Mouse (Mus musculus): ENCODE measurements at regions not wholly inside any gene's neighbourhood (a gene's known extent, or its start where the extent isn't known, plus 50 kb on each side); places are given as distances from the start of the nearest gene placed in this dataset.
"Not testable (repeated sequence)": the region's sequence is repeated elsewhere in the genome, so short reads cannot be mapped to it uniquely, and the experiment has no call there.

GRCm38 (mm10) chr2:168402782-168403513, 121.4 kb upstream of the Kcng1 start:
- H3K9me3 ChIP-seq (replicated peaks; ENCODE audit: control insufficient read depth, insufficient read depth, low read length, poor library complexity, severe bottlenecking) = no peaks in the 10 kb centered on the region
- H3K27ac ChIP-seq (ENCODE audit: insufficient read depth, low read length) = no peak overlapping the region
- H3K36me3 ChIP-seq (ENCODE audit: control insufficient read depth, insufficient read depth, low read length, poor library complexity, severe bottlenecking) = no peaks in the 10 kb centered on the region
- H3K27me3 ChIP-seq (ENCODE audit: control insufficient read depth, insufficient read depth, low read length, poor library complexity, severe bottlenecking) = no peaks in the 10 kb centered on the region
- H3K9ac ChIP-seq (ENCODE audit: low read depth, poor library complexity, severe bottlenecking) = no peak overlapping the region
- TF ChIP-seq CTCF (IDR thresholded peaks at IDR 0.05; ENCODE audit: low read depth, low read length) = no peak
- TF ChIP-seq POLR2A (IDR thresholded peaks at IDR 0.05; ENCODE audit: insufficient read depth, low read length) = no peak
- TF ChIP-seq EP300 (IDR thresholded peaks at IDR 0.05; ENCODE audit: insufficient read depth, low read depth, low read length) = no peak
- no peaks in the 10 kb centered on the region for H3K4me1 ChIP-seq (ENCODE audit: control insufficient read depth, insufficient read depth, low read length)
- H3K4me3 ChIP-seq (ENCODE audit: low read depth, low read length) = no peak overlapping the region

- no peaks in the 10 kb centered on the region for H3K36me3 ChIP-seq (ENCODE audit: control insufficient read depth, insufficient read depth, low read length, poor library complexity, severe bottlenecking)
- no peak overlapping the region for H3K27ac ChIP-seq (ENCODE audit: insufficient read depth, low read length)
- no peak overlapping the region for H3K4me3 ChIP-seq (ENCODE audit: low read depth, low read length)
- no peaks in the 10 kb centered on the region for H3K27me3 ChIP-seq (ENCODE audit: control insufficient read depth, insufficient read depth, low read length, poor library complexity, severe bottlenecking)
- H3K4me1 ChIP-seq (ENCODE audit: control insufficient read depth, insufficient read depth, low read length) = no peaks in the 10 kb centered on the region
- no peak overlapping the region for H3K9ac ChIP-seq (ENCODE audit: low read depth, poor library complexity, severe bottlenecking)
- H3K9me3 ChIP-seq (replicated peaks; ENCODE audit: control insufficient read depth, insufficient read depth, low read length, poor library complexity, severe bottlenecking) = no peaks in the 10 kb centered on the region
- TF ChIP-seq CTCF (IDR thresholded peaks at IDR 0.05; ENCODE audit: low read depth, low read length) (no peak), POLR2A (IDR thresholded peaks at IDR 0.05; ENCODE audit: insufficient read depth, low read length) (no peak), EP300 (IDR thresholded peaks at IDR 0.05; ENCODE audit: insufficient read depth, low read depth, low read length) (no peak)
Measured at GRCm38 (mm10) chr2:168399088-168399709, 117.7 kb upstream of the Kcng1 start.

GRCm38 (mm10) chr2:168396316-168396715, 114.8 kb upstream of the Kcng1 start:
- no peak for TF ChIP-seq CTCF (IDR thresholded peaks at IDR 0.05; ENCODE audit: low read depth, low read length)
- TF ChIP-seq EP300 (IDR thresholded peaks at IDR 0.05; ENCODE audit: insufficient read depth, low read depth, low read length) = no peak

GRCm38 (mm10) chr2:168393341-168393740, 111.8 kb upstream of the Kcng1 start:
- no peaks in the 10 kb centered on the region for H3K4me1 ChIP-seq (ENCODE audit: control insufficient read depth, insufficient read depth, low read length)
- no peak overlapping the region for H3K9ac ChIP-seq (ENCODE audit: low read depth, poor library complexity, severe bottlenecking)
- no peaks in the 10 kb centered on the region for H3K27me3 ChIP-seq (ENCODE audit: control insufficient read depth, insufficient read depth, low read length, poor library complexity, severe bottlenecking)
- H3K27ac ChIP-seq (ENCODE audit: insufficient read depth, low read length) = no peak overlapping the region
- H3K4me3 ChIP-seq (ENCODE audit: low read depth, low read length) = no peak overlapping the region
- H3K36me3 ChIP-seq (ENCODE audit: control insufficient read depth, insufficient read depth, low read length, poor library complexity, severe bottlenecking) = no peaks in the 10 kb centered on the region
- H3K9me3 ChIP-seq (replicated peaks; ENCODE audit: control insufficient read depth, insufficient read depth, low read length, poor library complexity, severe bottlenecking) = no peaks in the 10 kb centered on the region
- TF ChIP-seq CTCF (IDR thresholded peaks at IDR 0.05; ENCODE audit: low read depth, low read length) = no peak
- TF ChIP-seq POLR2A (IDR thresholded peaks at IDR 0.05; ENCODE audit: insufficient read depth, low read length) = no peak
- no peak for TF ChIP-seq EP300 (IDR thresholded peaks at IDR 0.05; ENCODE audit: insufficient read depth, low read depth, low read length)

More at GRCm38 (mm10) chr2:168396316-168396715, 114.8 kb upstream of the Kcng1 start:
- Histone ChIP-seq H3K4me1 (ENCODE audit: control insufficient read depth, insufficient read depth, low read length) (no peaks in the 10 kb centered on the region), H3K4me3 (ENCODE audit: low read depth, low read length) (no peak overlapping the region), H3K9ac (ENCODE audit: low read depth, poor library complexity, severe bottlenecking) (no peak overlapping the region), H3K9me3 (replicated peaks; ENCODE audit: control insufficient read depth, insufficient read depth, low read length, poor library complexity, severe bottlenecking) (no peaks in the 10 kb centered on the region), H3K36me3 (ENCODE audit: control insufficient read depth, insufficient read depth, low read length, poor library complexity, severe bottlenecking) (no peaks in the 10 kb centered on the region), H3K27ac (ENCODE audit: insufficient read depth, low read length) (no peak overlapping the region), H3K27me3 (ENCODE audit: control insufficient read depth, insufficient read depth, low read length, poor library complexity, severe bottlenecking) (no peaks in the 10 kb centered on the region)

GRCm38 (mm10) chr2:168392171-168392570, 110.6 kb upstream of the Kcng1 start:
- not testable (repeated sequence) for H3K36me3 ChIP-seq (ENCODE audit: control insufficient read depth, insufficient read depth, low read length, poor library complexity, severe bottlenecking); H3K9ac ChIP-seq (ENCODE audit: low read depth, poor library complexity, severe bottlenecking); H3K4me3 ChIP-seq (ENCODE audit: low read depth, low read length); H3K27ac ChIP-seq (ENCODE audit: insufficient read depth, low read length); H3K4me1 ChIP-seq (ENCODE audit: control insufficient read depth, insufficient read depth, low read length); H3K27me3 ChIP-seq (ENCODE audit: control insufficient read depth, insufficient read depth, low read length, poor library complexity, severe bottlenecking); H3K9me3 ChIP-seq (replicated peaks; ENCODE audit: control insufficient read depth, insufficient read depth, low read length, poor library complexity, severe bottlenecking)

GRCm38 (mm10) chr2:168380606-168381005, 99.1 kb upstream of the Kcng1 start:
- Histone ChIP-seq H3K9me3 (replicated peaks; ENCODE audit: control insufficient read depth, insufficient read depth, low read length, poor library complexity, severe bottlenecking) (no peaks in the 10 kb centered on the region), H3K4me1 (ENCODE audit: control insufficient read depth, insufficient read depth, low read length) (no peaks in the 10 kb centered on the region), H3K27ac (ENCODE audit: insufficient read depth, low read length) (no peak overlapping the region), H3K27me3 (ENCODE audit: control insufficient read depth, insufficient read depth, low read length, poor library complexity, severe bottlenecking) (no peaks in the 10 kb centered on the region), H3K4me3 (ENCODE audit: low read depth, low read length) (no peak overlapping the region), H3K9ac (ENCODE audit: low read depth, poor library complexity, severe bottlenecking) (no peak overlapping the region), H3K36me3 (ENCODE audit: control insufficient read depth, insufficient read depth, low read length, poor library complexity, severe bottlenecking) (no peaks in the 10 kb centered on the region)
- TF ChIP-seq CTCF (IDR thresholded peaks at IDR 0.05; ENCODE audit: low read depth, low read length) (no peak), POLR2A (IDR thresholded peaks at IDR 0.05; ENCODE audit: insufficient read depth, low read length) (no peak), EP300 (IDR thresholded peaks at IDR 0.05; ENCODE audit: insufficient read depth, low read depth, low read length) (no peak)

All from ES-Bruce4 (cell line).